Mouse (Mus musculus) hindbrain, postnatal 0 days (tissue): ENCODE data around the gene Smim22. TPM values are rescaled to one million over a fixed set of nuclear protein-coding genes. Genes with fewer than 3 reads are reported as not detected.

Experiments used
- ATAC-seq: fragments of 200-750 bp; cut with Nextera tagmentation; 2 replicates; pipeline ENCODE4 v1.8.0; 2017; ENCODE audit warnings: mild to moderate bottlenecking, moderate TSS enrichment, moderate library complexity
- DNase-seq: peaks from one replicate; pipeline ENCODE4 v3.0.0-alpha.2; 2015; ENCODE audit warnings: low spot score
- H3K27ac ChIP-seq: fragments of 300-500 bp; sonication (generic); 2 replicates; pipeline ENCODE4 v1.5.1; 2014; ENCODE audit warnings: mild to moderate bottlenecking
- H3K27me3 ChIP-seq: fragments of 300-500 bp; sonication (generic); 2 replicates; pipeline ENCODE4 v1.6.1; 2014; ENCODE audit warnings: low read length, mixed read lengths; ENCODE audit not compliant: insufficient read depth
- H3K36me3 ChIP-seq: fragments of 300-500 bp; sonication (generic); 2 replicates; pipeline ENCODE4 v1.6.1; 2014; ENCODE audit warnings: low read length, mixed read lengths; ENCODE audit not compliant: insufficient read depth
- H3K4me1 ChIP-seq: fragments of 300-500 bp; sonication (generic); 2 replicates; pipeline ENCODE4 v1.6.1; 2014; ENCODE audit warnings: antibody characterized with exemption, low read length, mixed read lengths; ENCODE audit not compliant: insufficient read depth
- H3K4me2 ChIP-seq: fragments of 300-500 bp; sonication (generic); 2 replicates; pipeline ENCODE4 v1.6.1; 2014; ENCODE audit warnings: low read depth, mild to moderate bottlenecking, low read length, moderate library complexity, mixed read lengths
- H3K4me3 ChIP-seq: fragments of 300-500 bp; sonication (generic); 2 replicates; pipeline ENCODE4 v1.5.1; 2014; ENCODE audit warnings: low read length
- H3K9ac ChIP-seq: fragments of 300-500 bp; sonication (generic); replicated peaks from 2 replicates; pipeline ENCODE4 v1.6.1; 2014; ENCODE audit warnings: mild to moderate bottlenecking, low read length, moderate library complexity, mixed read lengths
- H3K9me3 ChIP-seq: fragments of 300-500 bp; sonication (generic); 2 replicates; pipeline ENCODE4 v1.6.1; 2016; ENCODE audit warnings: low read length, mixed read lengths
- CTCF ChIP-seq: IDR thresholded peaks from 2 replicates; pipeline ENCODE4 v1.5.1; 2016; ENCODE audit warnings: antibody characterized with exemption, control low read depth, low read depth
- WGBS: fragments of 180-500 bp; shearing (Covaris S2); extraction: QIAGEN DNeasy Blood & Tissue Kit; methylation state at CpG from one replicate; pipeline ENCODE4 v1.1.7; 2014; 5-methylcytosine and 5-hydroxymethylcytosine counted together
- polyA plus RNA-seq: library from polyadenylated mRNA; unstranded; fragments of >200 nt; fragmentation: Nextera tagmentation; extraction: Ambion mirVana; gene quantifications from 2 replicates; pipeline ENCODE4 v1.2.1, GENCODE M21; 2015
- total RNA-seq: library from RNA; depleted of rRNA; stranded (reverse); fragments of >200 nt; gene quantifications from 2 replicates; pipeline ENCODE4 v1.2.3, GENCODE M21; 2014; rRNA removed

The Smim22 gene
- not detected in 2 replicates for total RNA-seq
- 6.5 and 6.6 TPM in 2 replicates for polyA plus RNA-seq

DNA sequence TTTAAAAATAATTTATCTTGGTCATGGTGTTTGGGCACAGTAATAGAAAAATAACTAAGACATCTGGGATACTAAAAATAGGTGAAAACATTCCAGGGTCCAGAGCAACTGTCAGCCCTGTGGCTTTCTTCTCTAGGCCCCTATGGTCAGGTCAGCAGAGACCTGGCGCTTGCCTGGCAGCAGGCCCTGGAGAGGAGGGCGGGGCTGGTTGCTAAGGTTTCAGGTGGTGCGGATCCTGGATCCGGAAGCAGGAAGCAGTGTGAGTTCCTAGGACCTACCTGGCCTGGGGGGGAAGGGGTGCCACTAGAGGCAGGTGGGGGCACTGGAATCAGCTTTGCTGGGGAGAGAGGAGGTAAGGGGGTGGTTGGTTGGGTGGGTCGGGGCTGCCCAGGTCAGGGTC, at the start of gene Smim22:
Gene Smim22 (plus strand): TSS at position 222 of the 400 bp plus-strand sequence.
- Histone ChIP-seq H3K27me3 (no peaks in the 10 kb centered on the region), H3K4me3 (no peak within 1 kb of the TSS), H3K4me2 (no peak within 1 kb of the TSS), H3K9ac (no peak within 1 kb of the TSS), H3K36me3 (no peaks in the 10 kb centered on the region), H3K27ac (no peak within 1 kb of the TSS), H3K4me1 (no peaks in the 10 kb centered on the region), H3K9me3 (no peaks in the 10 kb centered on the region)
- DNase-seq (no peak), ATAC-seq (peak; percentile 21; the same call in 1 of the 2 replicates)
- 48% methylated on average over 5 of the region's 5 CpGs for WGBS
- no peak for TF ChIP-seq CTCF

- 71% methylated on average over 3 of the region's 3 CpGs for WGBS
- Histone ChIP-seq H3K27ac (no peak overlapping the region), H3K4me3 (no peak overlapping the region), H3K9ac (no peak overlapping the region), H3K9me3 (no peaks in the 10 kb centered on the region), H3K36me3 (peaks cover 42% of the 10 kb centered on the region), H3K27me3 (no peaks in the 10 kb centered on the region), H3K4me2 (no peak overlapping the region), H3K4me1 (no peaks in the 10 kb centered on the region)
- TF ChIP-seq CTCF = no peak
- ATAC-seq (no peak), DNase-seq (no peak)
These were observed 49.6 kb upstream of the Smim22 start for GRCm38 (mm10) chr16:4957446-4957845.

GRCm38 (mm10) chr16:4960260-4960659, 46.8 kb upstream of the Smim22 start:
- DNase-seq (no peak), ATAC-seq (no peak)
- H3K9me3 ChIP-seq = no peaks in the 10 kb centered on the region
- 81% methylated on average over 8 of the region's 8 CpGs for WGBS
- H3K27ac ChIP-seq = no peak overlapping the region
- peaks cover 24% of the 10 kb centered on the region; the same call in 1 of the 2 replicates for H3K36me3 ChIP-seq
- H3K4me2 ChIP-seq = no peak overlapping the region
- TF ChIP-seq CTCF = no peak
- no peaks in the 10 kb centered on the region for H3K27me3 ChIP-seq
- 0 out of 2 replicates have a peak overlapping the region, but pooled peaks have one; percentile 9 for H3K9ac ChIP-seq
- H3K4me3 ChIP-seq = no peak overlapping the region
- H3K4me1 ChIP-seq = peaks cover 8% of the 10 kb centered on the region; the same call in 1 of the 2 replicates

DNA sequence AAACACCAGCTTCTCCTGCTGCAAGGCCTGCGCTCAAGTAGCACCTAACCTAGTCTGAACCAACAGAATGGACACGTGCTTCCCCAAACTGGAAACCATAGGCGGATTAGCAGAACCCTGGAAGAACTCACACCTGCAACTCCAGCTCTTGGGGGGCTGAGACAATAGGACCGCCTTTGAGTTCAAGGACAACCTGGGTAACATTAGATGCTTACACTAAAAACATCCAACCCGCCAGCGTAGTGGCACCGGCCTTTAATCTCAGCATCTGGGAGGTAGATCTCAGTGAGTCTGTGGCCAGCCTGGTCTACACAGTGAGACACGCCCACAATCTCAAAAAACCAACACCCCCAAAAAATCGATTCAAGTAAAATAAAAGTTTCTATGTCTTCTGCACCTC, 43.7 kb upstream of the Smim22 start:
- peaks cover 14% of the 10 kb centered on the region; the same call in 1 of the 2 replicates for H3K4me1 ChIP-seq
- TF ChIP-seq CTCF = no peak
- H3K9ac ChIP-seq = peak overlapping the region; percentile 74
- H3K4me2 ChIP-seq = peak overlapping the region; percentile 63
- ATAC-seq (no peak), DNase-seq (no peak)
- peak overlapping the region; percentile 73 for H3K4me3 ChIP-seq
- peak overlapping the region; percentile 88; the same call in 1 of the 2 replicates for H3K27ac ChIP-seq
- no peaks in the 10 kb centered on the region for H3K9me3 ChIP-seq
- no peaks in the 10 kb centered on the region for H3K36me3 ChIP-seq
- no peaks in the 10 kb centered on the region for H3K27me3 ChIP-seq
- WGBS = 50% methylated on average over 9 of the region's 9 CpGs

GRCm38 (mm10) chr16:4963797-4964709, 43.0 kb upstream of the Smim22 start, which contains the start of gene Anks3:
TSS of gene Anks3 (minus strand) at chr16:4964205.
- Histone ChIP-seq H3K27ac (peak within 1 kb of the TSS; percentile 88), H3K4me2 (peak within 1 kb of the TSS; percentile 63), H3K9me3 (no peaks in the 10 kb centered on the region), H3K4me1 (peaks cover 14% of the 10 kb centered on the region; the same call in 1 of the 2 replicates), H3K4me3 (peak within 1 kb of the TSS; percentile 73), H3K9ac (peak within 1 kb of the TSS; percentile 74), H3K36me3 (no peaks in the 10 kb centered on the region), H3K27me3 (no peaks in the 10 kb centered on the region)
- peak; percentile 16; the same call in 1 of the 2 replicates for TF ChIP-seq CTCF
- WGBS = under 1% methylated on average over 69 of the region's 76 CpGs
- ATAC-seq (peak; percentile 99), DNase-seq (peak; percentile 99)

- Histone ChIP-seq H3K9ac (peak overlapping the region; percentile 61), H3K27ac (peak overlapping the region; percentile 88), H3K4me2 (peak overlapping the region; percentile 63), H3K9me3 (no peaks in the 10 kb centered on the region), H3K4me3 (peak overlapping the region; percentile 73), H3K27me3 (no peaks in the 10 kb centered on the region), H3K36me3 (no peaks in the 10 kb centered on the region), H3K4me1 (peaks cover 14% of the 10 kb centered on the region; the same call in 1 of the 2 replicates)
- peak; percentile 46 for DNase-seq
- WGBS = 22% methylated on average over 13 of the region's 13 CpGs
- TF ChIP-seq CTCF = no peak
- peak; percentile 15 for ATAC-seq
These were observed 42.2 kb upstream of the Smim22 start for GRCm38 (mm10) chr16:4964731-4965391.
